Mouse (Mus musculus) cerebellum, postnatal 10 days (tissue): Measurements from ENCODE around the gene Rph3a.
"Not testable (repeated sequence)": the region's sequence is repeated elsewhere in the genome, so short reads cannot be mapped to it uniquely, and the experiment has no call there.

ENCODE experiments used
- DNase-seq, 2 experiments: peaks; one replicate each; pipeline ENCODE4 v3.0.0; 2021; ENCODE audit warnings: mixed read lengths in 2 of 2

Rph3a gene

GRCm38 (mm10) chr5:120906791-120907733, 102.8 kb downstream of the Rph3a start, which contains the start of gene Oas1a:
Gene Oas1a (minus strand): TSS chr5:120907521.
- not testable (repeated sequence) for DNase-seq

- DNase-seq = no peak
Observed at GRCm38 (mm10) chr5:120902056-120902455, 107.8 kb downstream of the Rph3a start.

GRCm38 (mm10) chr5:120900666-120901065, 109.2 kb downstream of the Rph3a start:
- no peak for DNase-seq

- no peak for DNase-seq
Observed at GRCm38 (mm10) chr5:120898726-120899125, 111.2 kb downstream of the Rph3a start.

- no peak for DNase-seq
Observed at GRCm38 (mm10) chr5:120898307-120898706, 111.6 kb downstream of the Rph3a start.

GRCm38 (mm10) chr5:120895231-120895900, 114.5 kb downstream of the Rph3a start:
- DNase-seq = no peak

GRCm38 (mm10) chr5:120894692-120895091, 115.2 kb downstream of the Rph3a start:
- not testable (repeated sequence) for DNase-seq

GRCm38 (mm10) chr5:120893866-120894265, 116.0 kb downstream of the Rph3a start:
- not testable (repeated sequence) for DNase-seq

- DNase-seq = no peak
Observed at GRCm38 (mm10) chr5:120892243-120892660, 117.6 kb downstream of the Rph3a start.

- not testable (repeated sequence) for DNase-seq
Observed at GRCm38 (mm10) chr5:120891566-120892242, 118.2 kb downstream of the Rph3a start.

GRCm38 (mm10) chr5:120890991-120891390, 118.9 kb downstream of the Rph3a start:
- no peak for DNase-seq
